Comparison of ENCODE assay signal across 8 mouse cellular contexts in the genomic region with DNA sequence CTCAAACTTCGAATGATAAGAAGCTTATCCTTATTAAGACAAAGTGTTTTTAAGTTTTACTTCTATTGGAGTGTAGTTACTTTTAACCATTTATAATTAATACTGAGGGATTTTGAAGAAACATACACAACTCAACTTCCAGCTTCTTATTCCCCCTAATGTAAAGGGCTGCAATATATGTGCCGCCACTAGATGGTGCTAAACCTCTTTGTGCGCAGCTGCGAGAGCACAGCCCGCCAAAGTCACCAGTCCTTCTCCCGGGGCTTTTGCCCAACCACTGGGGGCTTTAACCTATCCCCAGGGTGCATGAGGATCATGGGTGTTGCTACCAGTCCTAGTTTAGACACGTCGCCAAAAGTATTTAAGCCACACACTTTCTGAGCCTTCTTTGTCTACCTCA.
DNase-seq lines count a peak whose midpoint lies in the region; ATAC-seq and TF ChIP-seq lines count a peak whose summit lies in the region.
"Not testable (repeated sequence)": the region's sequence is repeated elsewhere in the genome, so short reads cannot be mapped to it uniquely, and the experiment has no call there.

No protein-coding gene starts in this region.

- peak; percentile 6 for DNase-seq in CD4-positive helper T cell, adult 2 months (ENCODE audit: low read depth, low spot score)
- peak; percentile 28 to 38 for DNase-seq in adrenal gland, postnatal 36 days
- DNase-seq in heart, postnatal 36 days: peak; percentile 10 to 46
- DNase-seq in limb, embryonic 14.5 days (ENCODE audit: low spot score): peak; percentile 5
- peak; percentile 90 for DNase-seq in midbrain, embryonic 11.5 days (ENCODE audit: low spot score, missing footprints)

- intact Hi-C loops in heart, postnatal 36 days (cut with DNase I): loop anchor here (2.0 kb wide), 1 partner anchor 170 kb away; no protein-coding TSS in a partner anchor

- not testable (repeated sequence) for H3K9ac ChIP-seq in forebrain, embryonic 12.5 days; kidney, embryonic 16.5 days (replicated peaks; ENCODE audit: low read length); limb, embryonic 14.5 days (ENCODE audit: low read depth, low read length, severe bottlenecking); midbrain, embryonic 11.5 days (ENCODE audit: low read length)

- not testable (repeated sequence) for TF ChIP-seq POLR2A in limb, embryonic 14.5 days (IDR thresholded peaks at IDR 0.05; ENCODE audit: borderline replicate concordance, extremely low read depth, insufficient read depth, insufficient read length); small intestine, adult 2 months (IDR thresholded peaks at IDR 0.05; ENCODE audit: low read depth, low read length)

- H3K4me3 ChIP-seq in forebrain, embryonic 12.5 days (replicated peaks); kidney, embryonic 16.5 days (ENCODE audit: low read length); limb, embryonic 14.5 days (replicated peaks; ENCODE audit: low read length); midbrain, embryonic 11.5 days (ENCODE audit: low read depth, low read length); small intestine, adult 2 months (ENCODE audit: low read depth, low read length): not testable (repeated sequence)

- under 1% methylated on average over 8 of the region's 8 CpGs for WGBS in forebrain, embryonic 12.5 days
- WGBS in kidney, embryonic 16.5 days: under 1% methylated on average over 8 of the region's 8 CpGs
- WGBS in limb, embryonic 14.5 days: 4% methylated on average over 8 of the region's 8 CpGs
- 2% methylated on average over 8 of the region's 8 CpGs for WGBS in midbrain, embryonic 11.5 days
- WGBS in small intestine, adult 2 months: 2% methylated on average over 8 of the region's 8 CpGs

- not testable (repeated sequence) for H3K27me3 ChIP-seq in forebrain, embryonic 12.5 days; kidney, embryonic 16.5 days (ENCODE audit: insufficient read depth, low read length); limb, embryonic 14.5 days (ENCODE audit: control insufficient read depth, insufficient read depth, low read length); midbrain, embryonic 11.5 days (ENCODE audit: control insufficient read depth, insufficient read depth, low read length); small intestine, adult 2 months (ENCODE audit: control insufficient read depth, insufficient read depth, low read length)

- H3K27ac ChIP-seq in forebrain, embryonic 12.5 days; kidney, embryonic 16.5 days (ENCODE audit: low read length); limb, embryonic 14.5 days (replicated peaks; ENCODE audit: low read depth, low read length); midbrain, embryonic 11.5 days (ENCODE audit: low read depth, low read length); small intestine, adult 2 months (ENCODE audit: insufficient read depth, low read depth, low read length): not testable (repeated sequence)

- H3K9me3 ChIP-seq in forebrain, embryonic 12.5 days; kidney, embryonic 16.5 days (ENCODE audit: low read length); limb, embryonic 14.5 days (ENCODE audit: control insufficient read depth, low read length); midbrain, embryonic 11.5 days (ENCODE audit: control insufficient read depth, low read length): not testable (repeated sequence)

- H3K4me1 ChIP-seq in forebrain, embryonic 12.5 days; kidney, embryonic 16.5 days (ENCODE audit: insufficient read depth, low read length); limb, embryonic 14.5 days (ENCODE audit: control insufficient read depth, insufficient read depth, low read length); midbrain, embryonic 11.5 days (ENCODE audit: control insufficient read depth, insufficient read depth, low read length); small intestine, adult 2 months (ENCODE audit: control insufficient read depth, insufficient read depth, insufficient read length, low read length): not testable (repeated sequence)

- TF ChIP-seq CTCF in small intestine, adult 2 months (IDR thresholded peaks at IDR 0.05; ENCODE audit: extremely low read depth, insufficient read length, insufficient replicate concordance, low read depth, low read length): peak; percentile 50; the same call in 1 of the 2 replicates

- not testable (repeated sequence) for ATAC-seq in forebrain, embryonic 12.5 days (ENCODE audit: low FRiP score); kidney, embryonic 16.5 days (ENCODE audit: low FRiP score, low TSS enrichment); limb, embryonic 14.5 days (ENCODE audit: low FRiP score, low read depth)
- ATAC-seq in midbrain, embryonic 11.5 days (ENCODE audit: low FRiP score): peak; percentile 73

- peak overlapping the region; percentile 24 for H3K4me2 ChIP-seq in forebrain, embryonic 12.5 days
- peak overlapping the region; percentile 29 for H3K4me2 ChIP-seq in kidney, embryonic 16.5 days (replicated peaks; ENCODE audit: low read depth, low read length)
- peak overlapping the region; percentile 7; the same call in 1 of the 2 replicates for H3K4me2 ChIP-seq in limb, embryonic 14.5 days (replicated peaks; ENCODE audit: low read depth, low read length, severe bottlenecking)
- H3K4me2 ChIP-seq in midbrain, embryonic 11.5 days: not testable (repeated sequence)

- H3K36me3 ChIP-seq in forebrain, embryonic 12.5 days (replicated peaks); kidney, embryonic 16.5 days (ENCODE audit: insufficient read depth, low read length); limb, embryonic 14.5 days (ENCODE audit: control insufficient read depth, insufficient read depth, low read length); midbrain, embryonic 11.5 days (ENCODE audit: control insufficient read depth, insufficient read depth, low read length); small intestine, adult 2 months (ENCODE audit: control insufficient read depth, insufficient read depth, low read length): not testable (repeated sequence)

Comparison
In these comparisons a context has a peak if more than half of its experiments do, and no peak if none do; other contexts are left out.
1. DNase-seq: peak in every context shown above with its lines; median percentile 90 in midbrain, embryonic 11.5 days; 33 in adrenal gland, postnatal 36 days; 28 in heart, postnatal 36 days; 6 in CD4-positive helper T cell, adult 2 months; 5 in limb, embryonic 14.5 days.